Mouse (Mus musculus) kidney, adult 2 months (tissue): ENCODE measurements at regions not wholly inside any gene's neighbourhood (a gene's known extent, or its start where the extent isn't known, plus 50 kb on each side); places are given as distances from the start of the nearest gene placed in this dataset.

Experiments
- DNase-seq: peaks from one replicate; pipeline ENCODE4 v3.0.0; 2021
- H3K27ac ChIP-seq: fragments of 200-500 bp; 2 replicates; pipeline ENCODE4 v1.5.1; 2012; ENCODE audit warnings: low read depth, low read length, control low read depth, inconsistent platforms; ENCODE audit not compliant: insufficient read depth
- H3K27me3 ChIP-seq: fragments of 200-500 bp; replicated peaks from 2 replicates; pipeline ENCODE4 v1.6.1; 2012; ENCODE audit warnings: mild to moderate bottlenecking, moderate library complexity, low read length, inconsistent platforms; ENCODE audit not compliant: control insufficient read depth, insufficient read depth
- H3K36me3 ChIP-seq: fragments of 200-500 bp; 2 replicates; pipeline ENCODE4 v1.6.1; 2012; ENCODE audit warnings: mild to moderate bottlenecking, moderate library complexity, low read length, inconsistent platforms; ENCODE audit not compliant: control insufficient read depth, insufficient read depth
- H3K4me1 ChIP-seq: fragments of 200-500 bp; 2 replicates; pipeline ENCODE4 v1.6.1; 2011; ENCODE audit warnings: low read length; ENCODE audit not compliant: control insufficient read depth, insufficient read depth
- H3K4me3 ChIP-seq: fragments of 200-500 bp; 2 replicates; pipeline ENCODE4 v1.5.1; 2011; ENCODE audit warnings: mild to moderate bottlenecking, low read depth, low read length, control low read depth; ENCODE audit not compliant: insufficient read depth
- CTCF ChIP-seq: fragments of 200-500 bp; conservative IDR thresholded peaks from 2 replicates; pipeline ENCODE4 v1.5.1; 2011; ENCODE audit warnings: low read depth, mild to moderate bottlenecking, control low read depth, low read length, moderate library complexity, mixed read lengths; ENCODE audit not compliant: insufficient read depth, insufficient read length
- POLR2A ChIP-seq: fragments of 200-500 bp; IDR thresholded peaks from one replicate; pipeline ENCODE4 v1.6.1; 2011; ENCODE audit warnings: low read depth, low read length, control low read depth
- WGBS: fragments of 180-500 bp; shearing (Covaris S2); methylation state at CpG from one replicate; pipeline ENCODE4 v1.1.7; 2018; 5-methylcytosine and 5-hydroxymethylcytosine counted together

GRCm38 (mm10) chr16:96372021-96372751 lies 71.2 kb downstream of the Itgb2l start:
- no peak for DNase-seq
- H3K27ac ChIP-seq, result no peak overlapping the region; the same call in 1 of the 2 replicates
- no peak overlapping the region for H3K4me3 ChIP-seq
- no peaks in the 10 kb centered on the region; the same call in 1 of the 2 replicates for H3K36me3 ChIP-seq
- no peaks in the 10 kb centered on the region for H3K27me3 ChIP-seq
- peaks cover 16% of the 10 kb centered on the region for H3K4me1 ChIP-seq
- TF ChIP-seq CTCF (no peak), POLR2A (no peak)
- 69% methylated on average over 8 of the region's 8 CpGs for WGBS

DNA sequence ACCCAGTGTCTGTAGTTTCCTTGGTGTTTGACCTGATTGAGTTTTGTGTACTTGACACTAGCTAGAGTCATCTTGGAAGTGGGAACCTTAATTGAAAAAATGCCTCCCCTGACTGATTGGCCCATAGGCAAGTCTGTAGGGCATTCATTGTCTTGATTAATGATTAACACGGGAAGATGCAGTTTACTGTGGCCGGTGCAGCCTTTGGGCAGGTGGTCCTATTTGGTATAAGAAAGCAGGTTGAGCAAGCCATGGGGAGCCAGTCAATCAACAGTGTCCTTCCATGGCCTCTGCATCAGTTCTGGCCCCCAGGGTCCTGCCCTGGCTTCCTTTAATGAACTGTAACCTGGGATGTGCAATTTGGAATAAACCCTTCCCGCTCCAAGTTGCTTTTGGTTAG lies 72.3 kb downstream of the Itgb2l start:
- TF ChIP-seq CTCF, result no peak
- no peak for TF ChIP-seq POLR2A
- WGBS, result 41% methylated on average over 3 of the region's 3 CpGs
- Histone ChIP-seq H3K4me1 (peaks cover 12% of the 10 kb centered on the region), H3K4me3 (no peak overlapping the region), H3K27me3 (no peaks in the 10 kb centered on the region), H3K36me3 (no peaks in the 10 kb centered on the region; the same call in 1 of the 2 replicates), H3K27ac (no peak overlapping the region)
- DNase-seq, result peak; percentile 17

DNA sequence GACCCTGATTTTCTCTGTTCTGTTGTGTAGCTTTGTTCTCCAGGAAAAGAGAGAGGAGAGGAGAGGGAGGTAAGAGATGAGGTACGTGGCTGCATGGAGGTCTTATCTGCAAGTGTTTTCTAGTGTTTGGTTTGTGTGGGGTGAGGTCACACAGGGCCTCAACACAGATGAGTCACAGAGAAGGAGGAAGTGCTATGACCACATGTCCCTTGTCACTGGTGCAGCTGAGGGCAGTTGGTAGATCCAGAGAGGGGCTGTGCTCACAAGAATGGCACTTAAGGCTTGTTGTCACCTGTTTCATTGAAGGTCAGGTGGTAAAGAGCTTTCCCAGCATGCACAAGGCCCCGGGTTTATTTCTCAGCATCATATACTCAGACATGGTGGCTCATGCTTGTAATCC lies 73.2 kb downstream of the Itgb2l start:
- Histone ChIP-seq H3K36me3 (no peaks in the 10 kb centered on the region; the same call in 1 of the 2 replicates), H3K4me3 (no peak overlapping the region), H3K27ac (no peak overlapping the region), H3K4me1 (peaks cover 12% of the 10 kb centered on the region), H3K27me3 (no peaks in the 10 kb centered on the region)
- DNase-seq, result no peak
- 76% methylated on average over 2 of the region's 2 CpGs for WGBS
- TF ChIP-seq POLR2A (no peak), CTCF (no peak)
